In genomic region chr5:124444661-124445561, GRCm38 (mm10) we compare ENCODE assay signal across 8 mouse cellular contexts. TPM values are rescaled to one million over a fixed set of nuclear protein-coding genes. Genes with fewer than 3 reads are reported as not detected.
A peak's percentile ranks its signal among the peaks of the same experiment; 100 is the strongest.
DNase-seq lines count a peak whose midpoint lies in the region; ATAC-seq and TF ChIP-seq lines count a peak whose summit lies in the region.

No protein-coding gene starts in this region.

- no peak for TF ChIP-seq CTCF in CH12.LX (conservative IDR thresholded peaks at IDR 0.05 in 1 of 2, IDR thresholded peaks at IDR 0.05 in 1 of 2; ENCODE audit: low read depth in 2 of 2, low read length in 2 of 2)
- TF ChIP-seq CTCF in kidney, postnatal 0 days (IDR thresholded peaks at IDR 0.05; ENCODE audit: low read depth): no peak
- no peak for TF ChIP-seq CTCF in lung, adult 2 months (IDR thresholded peaks at IDR 0.05; ENCODE audit: insufficient read depth, low read length)

- H3K4me3 ChIP-seq in CH12.LX (replicated peaks in 1 of 3; ENCODE audit: low read depth in 2 of 3, low read length in 2 of 3, poor library complexity in 1 of 3): peak overlapping the region; percentile 62 to 76 (median 75)
- peak overlapping the region; percentile 78 for H3K4me3 ChIP-seq in embryonic facial prominence, embryonic 15.5 days (replicated peaks)
- H3K4me3 ChIP-seq in heart, embryonic 13.5 days: peak overlapping the region; percentile 90
- peak overlapping the region; percentile 76 for H3K4me3 ChIP-seq in kidney, postnatal 0 days (replicated peaks; ENCODE audit: low read depth, low read length)
- peak overlapping the region; percentile 83 for H3K4me3 ChIP-seq in lung, adult 2 months (replicated peaks; ENCODE audit: extremely low read depth, low read depth, low read length)

- in situ Hi-C loops in CH12.LX (cut with MboI; ENCODE audit: low pct_ligation_motif_present, low pct_unique_long_range_greater_than_20kb, low sequenced_read_pairs): loop anchor here (25.0 kb wide), 1 partner anchor 417 kb away; the partner anchor contains the start of genes Ccdc92 and Zfp664

- peaks cover 16 to 51% of the 10 kb centered on the region in 2 experiments for H3K4me1 ChIP-seq in CH12.LX (ENCODE audit: control insufficient read depth in 1 of 2, insufficient read depth in 2 of 2)
- peaks cover 46% of the 10 kb centered on the region for H3K4me1 ChIP-seq in embryonic facial prominence, embryonic 15.5 days
- H3K4me1 ChIP-seq in heart, embryonic 13.5 days: peaks cover 55% of the 10 kb centered on the region
- peaks cover 10% of the 10 kb centered on the region for H3K4me1 ChIP-seq in kidney, postnatal 0 days (replicated peaks; ENCODE audit: insufficient read depth, low read length)
- H3K4me1 ChIP-seq in lung, adult 2 months (ENCODE audit: control insufficient read depth, insufficient read depth, low read length): peaks cover 19% of the 10 kb centered on the region

- H3K27me3 ChIP-seq in CH12.LX (replicated peaks): no peaks in the 10 kb centered on the region
- H3K27me3 ChIP-seq in embryonic facial prominence, embryonic 15.5 days: no peaks in the 10 kb centered on the region
- no peaks in the 10 kb centered on the region for H3K27me3 ChIP-seq in heart, embryonic 13.5 days (replicated peaks)
- H3K27me3 ChIP-seq in kidney, postnatal 0 days (ENCODE audit: insufficient read depth, low read length): no peaks in the 10 kb centered on the region

- TF ChIP-seq RAD21 in CH12.LX (IDR thresholded peaks at IDR 0.05; ENCODE audit: low read depth, low read length): no peak

- peaks cover 27 to 41% of the 10 kb centered on the region in 2 experiments for H3K36me3 ChIP-seq in CH12.LX (replicated peaks in 1 of 2; ENCODE audit: control insufficient read depth in 1 of 2, insufficient read depth in 1 of 2, low read length in 1 of 2)
- H3K36me3 ChIP-seq in embryonic facial prominence, embryonic 15.5 days: peaks cover 28% of the 10 kb centered on the region
- peaks cover 30% of the 10 kb centered on the region for H3K36me3 ChIP-seq in heart, embryonic 13.5 days
- H3K36me3 ChIP-seq in kidney, postnatal 0 days (ENCODE audit: insufficient read depth, low read length): peaks cover 17% of the 10 kb centered on the region; the same call in 1 of the 2 replicates

- H3K9ac ChIP-seq in CH12.LX (ENCODE audit: insufficient read depth, low read depth): peak overlapping the region; percentile 92
- peak overlapping the region; percentile 88 for H3K9ac ChIP-seq in embryonic facial prominence, embryonic 15.5 days
- peak overlapping the region; percentile 98 for H3K9ac ChIP-seq in heart, embryonic 13.5 days
- peak overlapping the region; percentile 87 for H3K9ac ChIP-seq in kidney, postnatal 0 days (ENCODE audit: low read depth, low read length)

- peak; percentile 78 for TF ChIP-seq POLR2A in CH12.LX (IDR thresholded peaks at IDR 0.05; ENCODE audit: low read depth, low read length)
- peak; percentile 69; the same call in 1 of the 2 replicates for TF ChIP-seq POLR2A in lung, adult 2 months (IDR thresholded peaks at IDR 0.05; ENCODE audit: borderline replicate concordance, extremely low read depth, low read depth, low read length)

- 4% methylated on average over 62 of the region's 66 CpGs for WGBS in embryonic facial prominence, embryonic 15.5 days
- WGBS in heart, embryonic 13.5 days: 3% methylated on average over 64 of the region's 66 CpGs
- 5% methylated on average over 50 of the region's 66 CpGs for WGBS in kidney, postnatal 0 days
- WGBS in lung, adult 2 months: 12% methylated on average over 66 of the region's 66 CpGs

- peak; percentile 89 for ATAC-seq in embryonic facial prominence, embryonic 15.5 days (ENCODE audit: insufficient number of reproducible peaks, low FRiP score, low TSS enrichment, low read depth)
- peak; percentile 75 for ATAC-seq in heart, embryonic 13.5 days (ENCODE audit: extremely low read depth, insufficient number of reproducible peaks, low FRiP score, low TSS enrichment)
- peak; percentile 83 for ATAC-seq in kidney, postnatal 0 days (replicated peaks; ENCODE audit: low FRiP score, low read depth)
- 0 out of 2 replicates have a peak, but pooled peaks have one; percentile 16 for ATAC-seq in neutrophil, adult 5-6 weeks (ENCODE audit: extremely low read depth, insufficient number of reproducible peaks, low FRiP score, poor library complexity, severe bottlenecking)

- DNase-seq in CH12.LX (ENCODE audit: extremely low read depth): peak; percentile 45
- peak; percentile 39 to 49 for DNase-seq in adrenal gland, postnatal 4 days (ENCODE audit: low spot score in 2 of 2)
- DNase-seq in kidney, postnatal 0 days (ENCODE audit: low spot score): peak; percentile 74
- peak; percentile 72 for DNase-seq in lung, adult 2 months
- peak; percentile 80 for DNase-seq in thymus, postnatal 25 days

- H3K79me2 ChIP-seq in CH12.LX (replicated peaks; ENCODE audit: control insufficient read depth, extremely low read depth, insufficient read depth, poor library complexity, severe bottlenecking): peaks cover 84% of the 10 kb centered on the region

- H3K4me2 ChIP-seq in CH12.LX (ENCODE audit: insufficient read depth, low read depth, poor library complexity, severe bottlenecking): peak overlapping the region; percentile 80
- peak overlapping the region; percentile 93 for H3K4me2 ChIP-seq in embryonic facial prominence, embryonic 15.5 days (replicated peaks)
- H3K4me2 ChIP-seq in heart, embryonic 13.5 days: peak overlapping the region; percentile 91
- peak overlapping the region; percentile 87 for H3K4me2 ChIP-seq in kidney, postnatal 0 days (ENCODE audit: low read length)

- no peak for TF ChIP-seq EP300 in CH12.LX (IDR thresholded peaks at IDR 0.05; ENCODE audit: low read length)

- dilution Hi-C loops in CH12.LX (cut with MboI; ENCODE audit: extremely low pct_ligation_motif_present, extremely low pct_unique_long_range_greater_than_20kb, low sequenced_read_pairs): no loop called here

- H3K27ac ChIP-seq in CH12.LX (ENCODE audit: insufficient read depth, low read depth): peak overlapping the region; percentile 57
- peak overlapping the region; percentile 89 for H3K27ac ChIP-seq in embryonic facial prominence, embryonic 15.5 days (replicated peaks)
- peak overlapping the region; percentile 91 for H3K27ac ChIP-seq in heart, embryonic 13.5 days (replicated peaks)
- H3K27ac ChIP-seq in kidney, postnatal 0 days: peak overlapping the region; percentile 88

- no peaks in the 10 kb centered on the region for H3K9me3 ChIP-seq in CH12.LX (replicated peaks; ENCODE audit: low read length)
- no peaks in the 10 kb centered on the region for H3K9me3 ChIP-seq in embryonic facial prominence, embryonic 15.5 days (replicated peaks)
- no peaks in the 10 kb centered on the region for H3K9me3 ChIP-seq in heart, embryonic 13.5 days
- H3K9me3 ChIP-seq in kidney, postnatal 0 days (replicated peaks; ENCODE audit: low read length): no peaks in the 10 kb centered on the region

TF ChIP-seq in CH12.LX, 34 proteins besides CTCF, POLR2A, EP300 and RAD21 (continues in another document):
- TF ChIP-seq MAFK (IDR thresholded peaks at IDR 0.05; ENCODE audit: insufficient replicate concordance, low read length): peak; percentile 72
- no peak for TF ChIP-seq CHD1 (IDR thresholded peaks at IDR 0.05; ENCODE audit: low read depth, low read length)
- peak; percentile 74 for TF ChIP-seq ELF1 (IDR thresholded peaks at IDR 0.05; ENCODE audit: low read depth, low read length)

RNA-seq across cellular contexts. Expression of gene Kmt5a, which starts 5.2 kb away (rescaled TPM):
- 55.3 and 64.6 TPM in 2 replicates for total RNA-seq in CH12.LX (2012; rRNA removed)
- total RNA-seq in CH12.LX (2014; rRNA removed): 60.9 and 62.8 TPM in 2 replicates
- polyA plus RNA-seq in CH12.LX (2012; ENCODE audit: insufficient read length, low read depth): 151 and 154 TPM in 2 replicates
- 100 to 1,000 TPM in 1 of 2 experiments, 10 to 100 TPM in 1; 97.9 to 105 TPM for total RNA-seq in adrenal gland, postnatal 4 days (2021)
- polyA plus RNA-seq in embryonic facial prominence, embryonic 15.5 days (2015; fragmentation: Nextera tagmentation; extraction: Ambion mirVana): 71.2 and 72.0 TPM in 2 replicates
- polyA plus RNA-seq in heart, embryonic 13.5 days (2015; fragmentation: Nextera tagmentation; extraction: Ambion mirVana): 26.7 and 34.4 TPM in 2 replicates
- polyA plus RNA-seq in kidney, postnatal 0 days (2015; fragmentation: Nextera tagmentation; extraction: Ambion mirVana): 32.8 and 47.5 TPM in 2 replicates
- 31.7 and 36.5 TPM in 2 replicates for polyA plus RNA-seq in lung, adult 2 months (2012; rRNA removed)
- total RNA-seq in neutrophil, adult 5-6 weeks (2017): 58.0 and 70.0 TPM in 2 replicates

RNA-seq across cellular contexts. Expression of gene Sbno1, which starts 19.1 kb away (rescaled TPM):
- 38.3 and 44.2 TPM in 2 replicates for total RNA-seq in CH12.LX (2012; rRNA removed)
- 32.4 and 35.0 TPM in 2 replicates for total RNA-seq in CH12.LX (2014; rRNA removed)
- 48.5 and 52.3 TPM in 2 replicates for polyA plus RNA-seq in CH12.LX (2012; ENCODE audit: insufficient read length, low read depth)
- total RNA-seq in adrenal gland, postnatal 4 days (2021): 100 to 1,000 TPM in 1 of 2 experiments, 10 to 100 TPM in 1; 90.4 to 102 TPM
- polyA plus RNA-seq in embryonic facial prominence, embryonic 15.5 days (2015; fragmentation: Nextera tagmentation; extraction: Ambion mirVana): 75.9 and 76.7 TPM in 2 replicates
- 54.3 and 64.1 TPM in 2 replicates for polyA plus RNA-seq in heart, embryonic 13.5 days (2015; fragmentation: Nextera tagmentation; extraction: Ambion mirVana)
- 56.2 and 70.6 TPM in 2 replicates for polyA plus RNA-seq in kidney, postnatal 0 days (2015; fragmentation: Nextera tagmentation; extraction: Ambion mirVana)
- 15.5 and 19.2 TPM in 2 replicates for polyA plus RNA-seq in lung, adult 2 months (2012; rRNA removed)
- total RNA-seq in neutrophil, adult 5-6 weeks (2017): 306 and 307 TPM in 2 replicates

RNA-seq across cellular contexts. Expression of gene Rilpl2, which starts 33.3 kb away (rescaled TPM):
- total RNA-seq in CH12.LX (2012; rRNA removed) (393 and 482 TPM in 2 replicates), CH12.LX (2014; rRNA removed) (415 and 425 TPM in 2 replicates)
- polyA plus RNA-seq in CH12.LX (2012; ENCODE audit: insufficient read length, low read depth): 354 and 405 TPM in 2 replicates
- total RNA-seq in adrenal gland, postnatal 4 days (2021): 10 to 100 TPM; 27.3 to 31.4 TPM
- polyA plus RNA-seq in embryonic facial prominence, embryonic 15.5 days (2015; fragmentation: Nextera tagmentation; extraction: Ambion mirVana): 38.0 and 40.2 TPM in 2 replicates
- 12.3 and 14.8 TPM in 2 replicates for polyA plus RNA-seq in heart, embryonic 13.5 days (2015; fragmentation: Nextera tagmentation; extraction: Ambion mirVana)
- polyA plus RNA-seq in kidney, postnatal 0 days (2015; fragmentation: Nextera tagmentation; extraction: Ambion mirVana): 41.9 and 44.7 TPM in 2 replicates
- polyA plus RNA-seq in lung, adult 2 months (2012; rRNA removed): 19.6 and 20.6 TPM in 2 replicates
- total RNA-seq in neutrophil, adult 5-6 weeks (2017): 40.5 and 44.6 TPM in 2 replicates

RNA-seq across cellular contexts. Expression of gene Snrnp35, which starts 38.0 kb away (rescaled TPM):
- total RNA-seq in CH12.LX (2012; rRNA removed): 23.3 and 27.4 TPM in 2 replicates
- total RNA-seq in CH12.LX (2014; rRNA removed): 13.9 and 14.9 TPM in 2 replicates
- 29.0 and 36.3 TPM in 2 replicates for polyA plus RNA-seq in CH12.LX (2012; ENCODE audit: insufficient read length, low read depth)
- 10 to 100 TPM; 17.6 to 22.7 TPM for total RNA-seq in adrenal gland, postnatal 4 days (2021)
- polyA plus RNA-seq in embryonic facial prominence, embryonic 15.5 days (2015; fragmentation: Nextera tagmentation; extraction: Ambion mirVana): 26.3 and 26.5 TPM in 2 replicates
- polyA plus RNA-seq in heart, embryonic 13.5 days (2015; fragmentation: Nextera tagmentation; extraction: Ambion mirVana): 22.9 and 23.9 TPM in 2 replicates
- 17.1 and 21.3 TPM in 2 replicates for polyA plus RNA-seq in kidney, postnatal 0 days (2015; fragmentation: Nextera tagmentation; extraction: Ambion mirVana)
- polyA plus RNA-seq in lung, adult 2 months (2012; rRNA removed): 3.0 and 4.8 TPM in 2 replicates
- total RNA-seq in neutrophil, adult 5-6 weeks (2017): 4.7 and 9.3 TPM in 2 replicates

Comparison
In these comparisons a context has a peak if more than half of its experiments do, and no peak if none do; other contexts are left out.
1. Peak in every context shown above with its lines: DNase-seq, ATAC-seq, H3K4me3 ChIP-seq and H3K27ac ChIP-seq.
2. ATAC-seq: peak in every context shown above with its lines; median percentile 89 in embryonic facial prominence, embryonic 15.5 days; 83 in kidney, postnatal 0 days; 75 in heart, embryonic 13.5 days; 16 in neutrophil, adult 5-6 weeks.